Mouse (Mus musculus): ENCODE measurements around the gene Xpnpep1. TPM values are rescaled to one million over a fixed set of nuclear protein-coding genes. Genes with fewer than 3 reads are reported as not detected.

Gene Xpnpep1
- total RNA-seq, 2 experiments from 2014 or later: 60.4 to 65.1 TPM

DNA sequence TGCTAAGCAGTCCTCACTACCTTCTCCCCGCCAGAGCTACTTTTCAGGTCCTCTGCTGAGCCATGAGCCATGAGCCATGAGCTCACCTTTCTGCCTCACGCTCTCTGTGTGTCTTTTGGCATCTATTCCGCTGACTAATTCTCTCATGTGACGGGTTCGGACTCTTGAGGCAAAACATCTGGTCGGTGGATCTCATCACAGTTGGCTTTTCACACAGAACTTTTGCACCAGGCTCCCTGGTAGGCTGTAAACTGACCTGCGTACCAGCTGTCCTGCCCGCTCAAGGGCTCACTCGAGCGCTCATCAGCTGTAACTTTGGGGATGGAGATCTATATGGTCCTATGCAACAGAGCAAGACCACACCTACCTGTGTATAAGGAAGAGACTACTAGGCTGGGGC lies 26.9 kb upstream of the Xpnpep1 start:
- DNase-seq (ENCODE audit: low spot score in 2 of 2): no peak

- DNase-seq (ENCODE audit: low spot score in 2 of 2): no peak
Observed at GRCm38 (mm10) chr19:53066531-53066930, 26.5 kb upstream of the Xpnpep1 start.

GRCm38 (mm10) chr19:53064972-53065361 lies 25.0 kb upstream of the Xpnpep1 start:
- DNase-seq (ENCODE audit: low spot score in 2 of 2): no peak

DNA sequence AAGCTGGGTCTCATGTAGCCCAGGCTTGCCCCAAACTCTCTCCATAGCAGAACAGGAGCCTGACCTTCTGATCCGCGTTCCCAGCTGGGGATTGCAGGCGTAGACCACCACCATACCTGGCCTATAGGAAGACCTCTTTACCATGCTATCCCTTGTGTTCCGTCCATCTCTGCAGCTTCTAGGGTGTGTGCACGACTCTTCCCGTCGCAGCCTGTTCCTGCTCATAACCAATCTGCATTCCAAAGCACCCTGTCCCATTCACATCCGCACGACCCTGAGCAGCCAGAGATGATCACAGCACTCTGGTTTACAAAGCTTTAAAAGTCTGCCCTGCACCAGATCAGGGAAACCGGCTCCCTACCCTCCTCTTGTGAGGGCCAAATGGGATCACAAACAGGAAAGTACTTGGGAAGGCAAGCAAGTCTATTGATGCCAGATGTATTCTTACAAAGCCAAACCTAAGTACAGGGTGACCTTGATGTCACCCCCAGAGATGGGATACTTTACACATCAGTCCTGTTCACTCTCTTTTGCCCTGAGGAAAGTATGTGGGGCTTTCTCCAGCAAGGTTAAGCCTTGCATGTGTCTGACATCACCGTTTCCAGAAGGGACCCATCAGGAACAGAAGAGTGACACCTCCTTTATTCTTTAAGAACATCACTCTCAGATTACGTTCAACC lies 24.4 kb upstream of the Xpnpep1 start:
- DNase-seq (ENCODE audit: low spot score in 2 of 2): no peak

DNA sequence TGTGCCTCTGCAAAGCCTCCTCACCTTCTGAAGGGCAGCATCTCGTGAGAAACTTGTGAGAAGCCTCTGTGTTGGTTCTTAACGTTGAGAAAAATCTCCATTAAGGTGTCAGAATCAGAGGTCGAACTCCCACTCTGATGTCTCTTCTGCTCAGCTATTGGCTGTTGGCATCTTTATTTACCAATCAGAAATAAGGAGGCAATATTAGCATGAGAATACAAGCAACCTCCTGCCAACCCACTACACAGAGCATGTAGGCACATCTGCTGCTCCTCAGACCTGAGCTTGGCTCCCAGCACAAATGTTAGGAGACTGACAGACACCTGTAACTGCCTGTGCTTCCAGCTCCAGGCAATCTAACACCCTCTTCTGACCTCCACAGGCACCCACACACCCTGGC lies 22.0 kb upstream of the Xpnpep1 start:
- no peak for DNase-seq (ENCODE audit: low spot score in 2 of 2)

DNA sequence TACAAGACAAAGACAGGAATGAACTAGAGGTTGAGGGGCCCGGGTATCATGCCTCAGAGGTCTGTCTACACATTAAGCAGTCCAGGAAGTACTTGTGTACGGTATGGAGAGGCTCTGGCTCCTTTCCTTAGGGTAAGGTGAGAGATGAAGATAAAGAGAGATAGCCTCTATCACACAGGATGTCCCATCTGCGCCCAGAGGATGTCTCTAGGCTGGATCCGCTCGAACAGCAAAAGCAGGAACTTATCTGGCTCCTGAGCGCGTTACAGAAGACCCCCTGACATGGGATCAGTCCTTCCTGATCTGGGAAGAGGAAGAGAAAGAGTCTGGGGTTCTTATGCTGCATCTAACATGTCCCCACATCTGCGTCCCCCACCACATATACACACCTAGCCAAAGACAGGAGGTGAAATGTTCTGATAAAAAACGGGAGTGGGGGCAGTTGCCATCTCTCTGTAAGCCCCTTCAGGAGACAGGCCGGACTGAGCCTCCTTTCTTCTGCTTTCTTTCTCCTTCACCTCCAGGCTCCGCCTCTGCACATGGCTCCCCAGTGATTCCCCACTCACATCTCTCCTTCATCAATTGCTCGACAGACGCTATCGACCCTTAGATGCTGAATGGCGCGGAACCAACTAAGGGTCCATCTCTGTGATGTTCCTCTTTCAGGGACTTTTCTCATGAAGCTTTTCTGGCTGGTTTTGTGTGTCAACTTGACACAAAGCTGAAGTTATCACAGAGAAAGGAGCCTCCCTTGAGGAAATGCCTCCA lies 19.5 kb upstream of the Xpnpep1 start:
- no peak for DNase-seq (ENCODE audit: low spot score in 2 of 2)

DNA sequence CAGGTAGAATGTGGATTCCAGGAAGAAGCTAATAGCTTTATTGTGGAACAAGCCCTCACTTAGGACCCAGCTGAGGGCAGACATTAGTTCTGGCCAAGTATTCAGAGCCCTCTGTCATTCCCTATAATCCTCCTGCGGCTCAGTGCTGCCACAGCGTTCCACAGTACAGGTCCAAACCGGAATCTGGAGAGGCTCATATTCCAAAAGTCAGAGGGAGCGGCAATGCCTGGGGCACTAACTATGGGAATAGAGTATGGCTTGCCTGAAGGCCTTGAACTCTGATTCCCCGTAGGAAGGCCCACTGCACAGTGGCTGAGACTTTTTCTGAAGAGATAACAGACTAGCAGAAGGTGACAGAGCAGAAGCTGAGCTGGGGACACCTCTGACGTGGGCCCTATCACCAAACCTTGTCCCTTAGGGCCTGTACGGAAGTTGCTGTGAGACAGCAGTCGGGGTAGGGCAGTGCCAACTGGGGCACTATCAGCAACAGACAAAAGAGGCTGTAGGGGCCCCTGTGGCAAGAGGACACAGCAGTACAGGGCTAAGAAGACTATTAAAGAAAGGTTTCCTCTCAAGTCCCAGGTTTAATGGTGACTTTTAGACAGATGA lies 18.8 kb upstream of the Xpnpep1 start:
- no peak for DNase-seq (ENCODE audit: low spot score in 2 of 2)

GRCm38 (mm10) chr19:53057980-53058725 lies 18.1 kb upstream of the Xpnpep1 start:
- no peak for DNase-seq (ENCODE audit: low spot score in 2 of 2)

DNA sequence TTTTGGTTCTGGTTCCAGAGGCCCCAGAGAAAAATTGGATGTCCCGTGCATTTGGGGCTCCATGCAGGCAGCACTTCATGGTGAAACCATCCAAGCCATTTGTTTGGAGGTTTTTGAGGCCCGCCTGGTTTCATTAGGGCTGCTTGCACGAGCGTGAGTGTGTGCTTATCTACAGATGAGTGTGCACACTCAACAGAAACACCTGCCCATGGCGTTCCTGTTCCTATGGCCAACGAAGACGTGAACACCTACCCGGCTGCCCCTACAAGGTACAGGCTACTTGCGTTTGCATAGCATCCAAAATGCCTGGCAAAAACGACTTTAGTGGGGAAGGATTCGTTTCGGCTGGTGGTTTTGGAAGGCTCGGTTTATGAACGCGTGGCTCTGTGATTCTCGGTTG lies 13.3 kb upstream of the Xpnpep1 start:
- no peak for DNase-seq (ENCODE audit: low spot score in 2 of 2)

DNA sequence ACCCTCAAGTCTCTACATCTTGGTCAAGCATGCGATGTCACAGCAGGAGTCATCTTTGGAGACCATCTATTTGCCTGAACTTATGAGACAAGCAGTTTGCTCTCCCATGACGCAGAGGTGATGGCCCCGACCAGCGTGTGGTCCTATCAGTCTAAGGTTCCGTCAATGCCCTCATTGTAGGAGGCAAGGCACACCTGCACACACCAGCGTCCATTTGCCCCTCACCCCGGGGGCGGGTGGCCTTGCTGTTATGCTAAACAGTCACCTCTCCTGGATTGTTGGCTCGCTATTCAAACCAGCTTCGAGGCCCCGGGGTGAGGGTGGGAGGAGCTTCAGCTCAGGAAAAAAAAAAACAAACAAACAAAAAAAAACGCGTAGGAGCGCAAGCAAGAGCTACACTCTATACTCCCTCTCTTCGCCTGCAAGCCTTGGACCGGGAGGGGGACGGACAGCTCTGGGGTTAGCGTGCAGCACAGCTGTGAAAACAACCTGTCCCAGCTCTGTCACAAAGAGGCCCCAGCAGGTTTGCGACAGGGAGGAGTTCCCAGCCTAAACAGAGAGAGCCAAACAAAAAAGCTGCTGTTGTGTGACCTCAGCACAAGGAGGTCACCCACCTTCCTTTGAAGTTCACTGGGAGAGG lies 12.1 kb upstream of the Xpnpep1 start:
- DNase-seq (ENCODE audit: low spot score in 2 of 2): no peak

DNA sequence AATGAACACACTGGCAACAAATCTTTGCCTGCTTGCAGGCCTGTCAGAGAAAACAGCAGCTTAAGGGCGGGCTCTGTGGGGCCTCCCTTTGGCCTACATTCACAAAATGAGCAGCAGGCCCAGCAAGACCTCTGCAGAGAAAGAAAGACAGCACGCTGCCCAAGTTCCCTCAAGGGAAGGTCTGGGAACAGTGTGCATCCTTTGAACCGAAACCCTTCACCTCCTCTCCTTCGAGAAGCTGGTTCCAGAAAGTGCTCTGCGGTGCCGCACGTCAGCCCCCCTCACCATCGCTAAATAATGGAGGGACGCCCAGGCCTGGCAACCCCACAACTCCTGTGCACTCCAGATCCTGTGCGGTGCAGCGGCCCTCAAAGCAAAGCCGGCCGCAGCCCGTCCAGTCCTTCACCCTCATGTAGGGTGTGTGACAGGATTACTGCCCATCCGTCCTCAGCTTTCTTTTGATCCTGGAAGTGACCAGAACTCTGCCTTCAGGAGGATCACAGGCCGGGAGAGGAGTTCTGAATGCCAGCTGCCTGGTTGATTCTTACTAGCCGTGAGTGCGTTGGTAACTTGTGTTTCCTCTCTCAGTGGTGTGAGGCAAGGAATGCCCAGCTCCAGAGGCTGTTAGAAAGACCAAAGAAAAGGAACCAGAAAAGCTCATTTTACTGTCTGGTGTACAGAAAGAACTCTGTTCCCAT lies 11.4 kb upstream of the Xpnpep1 start:
- no peak for DNase-seq (ENCODE audit: low spot score in 2 of 2)

DNA sequence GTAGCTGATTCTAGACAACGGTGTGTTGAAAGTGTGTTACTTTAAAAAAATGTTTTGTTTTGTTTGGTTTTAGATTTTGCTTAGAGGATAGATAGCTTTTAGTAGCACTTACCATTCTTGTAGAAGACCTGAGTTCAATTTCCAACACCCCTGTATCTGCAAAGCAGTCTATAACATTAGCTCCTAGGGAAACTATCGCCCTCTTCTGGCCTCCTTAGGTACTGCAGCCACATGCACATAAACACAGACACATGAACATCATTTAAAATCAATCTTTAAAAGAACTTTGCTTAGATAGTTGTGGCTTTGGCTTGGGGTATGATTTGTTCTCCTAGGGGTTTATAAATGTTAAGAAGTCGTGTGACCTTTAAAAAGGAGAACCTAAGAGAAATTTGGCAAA lies 10.1 kb upstream of the Xpnpep1 start:
- DNase-seq (ENCODE audit: low spot score in 2 of 2): no peak

- DNase-seq (ENCODE audit: low spot score in 2 of 2): no peak
Observed at GRCm38 (mm10) chr19:53047208-53047607, 7.2 kb upstream of the Xpnpep1 start.

GRCm38 (mm10) chr19:53043423-53044125 lies 3.6 kb upstream of the Xpnpep1 start:
- DNase-seq (ENCODE audit: low spot score in 2 of 2): no peak

DNA sequence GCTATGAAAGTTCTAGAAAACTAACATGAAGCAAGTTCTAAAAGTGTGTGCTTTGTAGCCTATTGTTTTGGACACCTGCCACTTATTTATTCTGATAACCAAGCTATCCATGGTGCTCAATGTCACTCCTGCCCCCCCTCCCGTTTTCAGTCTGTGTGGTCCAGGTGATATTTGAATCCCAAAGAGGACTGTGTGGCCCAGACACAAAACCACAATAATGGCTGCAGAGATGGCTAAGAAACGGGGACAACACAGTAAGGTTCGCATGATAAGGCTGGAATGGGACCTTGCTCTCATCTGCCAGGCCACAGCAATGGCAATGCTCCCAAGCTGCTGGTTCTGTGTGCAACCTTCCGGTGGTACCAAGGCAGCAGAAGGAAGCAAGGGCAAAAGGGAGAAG lies 1.6 kb upstream of the Xpnpep1 start:
- no peak for DNase-seq (ENCODE audit: low spot score in 2 of 2)

- DNase-seq (ENCODE audit: low spot score in 2 of 2): no peak
Observed at GRCm38 (mm10) chr19:53041133-53041510, 1.1 kb upstream of the Xpnpep1 start.

- no peak for DNase-seq (ENCODE audit: low spot score in 2 of 2)
Observed at GRCm38 (mm10) chr19:53039090-53039489, 924 bp downstream of the Xpnpep1 start.

- peak; percentile 98 to 99 for DNase-seq (ENCODE audit: low spot score in 2 of 2)
Observed at GRCm38 (mm10) chr19:53038435-53038938, 1.5 kb downstream of the Xpnpep1 start.

DNA sequence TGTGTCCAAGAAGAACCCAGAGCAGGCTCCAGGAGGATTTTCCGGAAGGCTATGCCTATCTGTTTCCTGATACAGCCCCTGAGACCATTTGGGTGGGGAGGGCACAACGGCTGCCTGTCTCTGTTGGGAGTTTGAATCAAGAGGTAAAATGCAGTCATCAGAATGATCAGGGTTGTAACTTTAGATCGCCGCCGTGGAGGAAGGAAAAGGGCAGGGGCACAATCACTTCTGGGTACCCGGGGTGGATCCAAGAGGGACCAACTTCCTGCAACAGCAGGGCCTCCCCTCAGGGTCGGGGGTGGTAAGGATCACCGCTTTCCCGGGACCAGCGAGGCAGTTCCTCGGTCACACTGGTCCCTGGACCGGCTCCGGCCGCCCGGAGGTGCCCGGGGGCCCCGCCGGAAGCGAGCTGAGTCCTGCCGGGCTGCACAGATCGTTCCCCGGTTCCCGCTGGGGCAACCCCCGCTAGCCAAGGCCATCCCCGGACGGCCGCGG lies 2.0 kb downstream of the Xpnpep1 start:
- no peak for DNase-seq (ENCODE audit: low spot score in 2 of 2)

Data from left cerebral cortex, adult 18-20 months (tissue).